27 mouse cellular contexts compared by ENCODE assay signal in the genomic region with DNA sequence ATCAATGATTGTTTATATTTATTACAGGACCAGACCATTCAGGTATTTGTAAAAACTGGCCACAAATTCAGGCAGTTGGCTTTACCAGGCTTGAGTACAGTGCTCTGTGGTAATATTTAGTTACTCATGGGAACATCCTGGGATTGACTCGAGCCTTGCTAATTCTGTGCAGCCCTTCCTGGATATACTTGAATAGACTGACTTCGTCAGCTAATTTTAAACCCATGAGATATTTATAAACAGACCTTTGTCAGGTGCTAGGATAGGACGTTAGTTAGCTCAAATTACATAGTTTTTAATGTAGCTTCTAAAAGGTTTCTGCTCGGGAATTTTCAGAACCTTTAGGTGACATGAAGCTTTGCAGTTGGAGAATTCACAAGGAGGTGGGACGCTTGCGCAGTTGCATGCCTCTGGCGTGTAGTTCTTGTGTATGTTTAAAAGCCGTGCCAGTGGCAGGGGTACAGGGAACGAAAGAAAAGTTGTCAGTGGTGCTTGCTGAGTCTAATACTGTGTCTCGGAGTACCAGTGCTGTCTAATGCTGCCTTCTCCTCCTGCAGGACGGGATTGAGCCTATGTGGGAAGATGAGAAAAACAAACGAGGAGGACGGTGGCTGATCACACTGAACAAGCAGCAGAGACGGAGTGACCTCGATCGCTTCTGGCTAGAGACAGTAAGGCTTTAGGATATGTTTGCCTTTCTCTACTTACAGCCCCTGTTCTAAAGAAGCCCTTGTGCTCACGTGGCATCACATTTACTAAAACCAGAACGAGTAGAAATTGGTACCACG. TPM values are rescaled to one million over a fixed set of nuclear protein-coding genes. Genes with fewer than 3 reads are reported as not detected.
A peak's percentile ranks its signal among the peaks of the same experiment; 100 is the strongest.
DNase-seq lines count a peak whose midpoint lies in the region; ATAC-seq and TF ChIP-seq lines count a peak whose summit lies in the region.
"Had no signal": no experiment of that assay in that cellular context is flagged by ENCODE, and none has a peak within 500 bp of the region (broad histone marks: within the 10 kb centered on the region; RNA-seq: fewer than 3 reads in every experiment).

No protein-coding gene starts in this region.

- H3K36me3 ChIP-seq in heart, embryonic 13.5 days = peaks cover 49% of the 10 kb centered on the region
- peaks cover 54% of the 10 kb centered on the region for H3K36me3 ChIP-seq in heart, embryonic 14.5 days (ENCODE audit: control insufficient read depth, insufficient read depth, low read length)

- no peak overlapping the region for H3K9ac ChIP-seq in heart, embryonic 13.5 days
- H3K9ac ChIP-seq in heart, embryonic 14.5 days (ENCODE audit: low read length) = no peak overlapping the region
- H3K9ac ChIP-seq: forebrain, postnatal 0 days; intestine, embryonic 15.5 days; liver, embryonic 12.5 days; liver, postnatal 0 days; midbrain, embryonic 12.5 days; neural tube, embryonic 12.5 days had no signal

- H3K27me3 ChIP-seq in heart, embryonic 13.5 days (replicated peaks) = no peaks in the 10 kb centered on the region
- H3K27me3 ChIP-seq in heart, embryonic 14.5 days (ENCODE audit: control insufficient read depth, insufficient read depth, low read length) = no peaks in the 10 kb centered on the region
- no peaks in the 10 kb centered on the region for H3K27me3 ChIP-seq in cerebellum, adult 2 months (ENCODE audit: control insufficient read depth, insufficient read depth, low read length)
- H3K27me3 ChIP-seq: intestine, embryonic 15.5 days; liver, embryonic 12.5 days; megakaryocyte, embryonic 14.5 days; midbrain, embryonic 12.5 days; neural tube, embryonic 12.5 days had no signal

- WGBS in heart, embryonic 13.5 days = 77% methylated on average over 19 of the region's 19 CpGs
- 75% methylated on average over 19 of the region's 19 CpGs for WGBS in heart, embryonic 14.5 days
- 87% methylated on average over 19 of the region's 19 CpGs for WGBS in cerebellum, adult 2 months

- TF ChIP-seq POLR2A in cerebellum, adult 2 months (IDR thresholded peaks at IDR 0.05; ENCODE audit: borderline replicate concordance, insufficient read depth, low read length) = no peak

- no peak overlapping the region for H3K4me3 ChIP-seq in heart, embryonic 13.5 days
- no peak overlapping the region for H3K4me3 ChIP-seq in heart, embryonic 14.5 days (ENCODE audit: control insufficient read depth in 1 of 2, insufficient read depth in 1 of 2, low read depth in 1 of 2, low read length in 2 of 2)
- H3K4me3 ChIP-seq in cerebellum, adult 2 months (replicated peaks; ENCODE audit: insufficient read depth, low read depth, low read length) = no peak overlapping the region
- H3K4me3 ChIP-seq: erythroblast, embryonic 14.5 days; intestine, embryonic 15.5 days; liver, embryonic 12.5 days; megakaryocyte, embryonic 14.5 days; midbrain, embryonic 12.5 days; myocyte; neural tube, embryonic 12.5 days had no signal

- intact Hi-C loops in heart, postnatal 14 days (cut with DNase I) = no loop called here
- intact Hi-C loops in heart, postnatal 25 days (cut with DNase I) = no loop called here
- intact Hi-C loops in heart, postnatal 10 days (cut with DNase I) = no loop called here

- DNase-seq in heart, adult 11 months = peak; percentile 91
- no peak for DNase-seq in heart, postnatal 14 days
- DNase-seq in heart, postnatal 25 days (ENCODE audit: low spot score) = no peak
- peak; percentile 28 to 37 for DNase-seq in heart, postnatal 10 days
- no peak for DNase-seq in cerebellum, adult 2 months
- DNase-seq: adrenal gland, postnatal 25 days; cerebellum, adult 18-20 months; cerebellum, postnatal 14 days; forebrain, postnatal 0 days; kidney, postnatal 25 days; liver, postnatal 0 days; lung, postnatal 4 days; right cerebral cortex, adult 18-20 months; thymus, adult 2 months; thymus, postnatal 36 days had no signal

- peak overlapping the region; percentile 8; the same call in 1 of the 2 replicates for H3K4me2 ChIP-seq in heart, embryonic 13.5 days
- H3K4me2 ChIP-seq in heart, embryonic 14.5 days (ENCODE audit: low read length) = peak overlapping the region; percentile 19; the same call in 1 of the 2 replicates
- H3K4me2 ChIP-seq: intestine, embryonic 15.5 days; liver, embryonic 12.5 days; midbrain, embryonic 12.5 days; neural tube, embryonic 12.5 days had no signal

- H3K9me3 ChIP-seq in heart, embryonic 13.5 days = no peaks in the 10 kb centered on the region
- no peaks in the 10 kb centered on the region for H3K9me3 ChIP-seq in heart, embryonic 14.5 days (ENCODE audit: control insufficient read depth, low read length)
- H3K9me3 ChIP-seq: intestine, embryonic 15.5 days; liver, embryonic 12.5 days; megakaryocyte, embryonic 14.5 days; midbrain, embryonic 12.5 days; neural tube, embryonic 12.5 days had no signal

- no peak for TF ChIP-seq CTCF in cerebellum, adult 2 months (IDR thresholded peaks at IDR 0.05; ENCODE audit: borderline replicate concordance, insufficient read depth, low read depth, low read length)

- peak overlapping the region; percentile 72 for H3K27ac ChIP-seq in heart, embryonic 13.5 days (replicated peaks)
- peak overlapping the region in 1 of 2 experiments; percentile 57; a peak in 1 of 4 replicates for H3K27ac ChIP-seq in heart, embryonic 14.5 days (replicated peaks in 1 of 2; ENCODE audit: control insufficient read depth in 1 of 2, insufficient read depth in 1 of 2, low read depth in 2 of 2, low read length in 2 of 2)
- no peak overlapping the region for H3K27ac ChIP-seq in cerebellum, adult 2 months (ENCODE audit: insufficient read depth, low read length)
- H3K27ac ChIP-seq: hindbrain, postnatal 0 days; intestine, embryonic 15.5 days; liver, embryonic 12.5 days; midbrain, embryonic 12.5 days; neural tube, embryonic 12.5 days; stomach, postnatal 0 days had no signal

- ATAC-seq in heart, embryonic 13.5 days (ENCODE audit: extremely low read depth, insufficient number of reproducible peaks, low FRiP score, low TSS enrichment) = no peak
- no peak for ATAC-seq in heart, embryonic 14.5 days (ENCODE audit: insufficient number of reproducible peaks, insufficient read depth, low FRiP score, low read depth)
- ATAC-seq: CD4-positive, CD25-positive, alpha-beta regulatory T cell, adult 4 months; forebrain, postnatal 0 days; hindbrain, postnatal 0 days; intestine, embryonic 15.5 days; liver, embryonic 12.5 days; liver, postnatal 0 days had no signal

- H3K4me1 ChIP-seq in heart, embryonic 13.5 days = peaks cover 17% of the 10 kb centered on the region
- peaks cover 2 to 6% of the 10 kb centered on the region in 2 experiments; a peak in 2 of 4 replicates for H3K4me1 ChIP-seq in heart, embryonic 14.5 days (ENCODE audit: control insufficient read depth in 2 of 2, insufficient read depth in 2 of 2, low read length in 2 of 2)
- no peaks in the 10 kb centered on the region for H3K4me1 ChIP-seq in cerebellum, adult 2 months (ENCODE audit: control insufficient read depth, insufficient read depth, low read length)
- H3K4me1 ChIP-seq: intestine, embryonic 15.5 days; midbrain, embryonic 12.5 days; neural tube, embryonic 12.5 days had no signal

RNA-seq across cellular contexts. Expression of a gene that starts 24.6 kb away (rescaled TPM):
- 100 to 1,000 TPM; 122 to 134 TPM for total RNA-seq in heart, postnatal 14 days (2021)
- 226 and 258 TPM in 2 replicates for polyA plus RNA-seq in heart, embryonic 13.5 days (2015; fragmentation: Nextera tagmentation; extraction: Ambion mirVana)
- 100 to 1,000 TPM; 171 to 172 TPM for total RNA-seq in heart, postnatal 25 days (2021)
- polyA plus RNA-seq in heart, embryonic 14.5 days (2014; fragmentation: Nextera tagmentation; extraction: Ambion mirVana) = 230 and 246 TPM in 2 replicates
- 100 to 1,000 TPM; 125 to 138 TPM for total RNA-seq in heart, postnatal 10 days (2021)
- 137 and 138 TPM in 2 replicates for polyA plus RNA-seq in cerebellum, adult 2 months (2012; rRNA removed)

Comparison
In these comparisons a context has a peak if more than half of its experiments do, and no peak if none do; other contexts are left out.
1. DNase-seq: peak in heart, adult 11 months (single experiment) and heart, postnatal 10 days (2 of 2); none in heart, postnatal 14 days (0 of 2), heart, postnatal 25 days (single experiment) and cerebellum, adult 2 months (0 of 2).